Mouse (Mus musculus): Measurements from ENCODE around the gene Zfp362. TPM values are rescaled to one million over a fixed set of nuclear protein-coding genes. Genes with fewer than 3 reads are reported as not detected.

Gene Zfp362
- total RNA-seq, 2 experiments from 2014 or later, result 0.08 to 10.5 TPM

DNA sequence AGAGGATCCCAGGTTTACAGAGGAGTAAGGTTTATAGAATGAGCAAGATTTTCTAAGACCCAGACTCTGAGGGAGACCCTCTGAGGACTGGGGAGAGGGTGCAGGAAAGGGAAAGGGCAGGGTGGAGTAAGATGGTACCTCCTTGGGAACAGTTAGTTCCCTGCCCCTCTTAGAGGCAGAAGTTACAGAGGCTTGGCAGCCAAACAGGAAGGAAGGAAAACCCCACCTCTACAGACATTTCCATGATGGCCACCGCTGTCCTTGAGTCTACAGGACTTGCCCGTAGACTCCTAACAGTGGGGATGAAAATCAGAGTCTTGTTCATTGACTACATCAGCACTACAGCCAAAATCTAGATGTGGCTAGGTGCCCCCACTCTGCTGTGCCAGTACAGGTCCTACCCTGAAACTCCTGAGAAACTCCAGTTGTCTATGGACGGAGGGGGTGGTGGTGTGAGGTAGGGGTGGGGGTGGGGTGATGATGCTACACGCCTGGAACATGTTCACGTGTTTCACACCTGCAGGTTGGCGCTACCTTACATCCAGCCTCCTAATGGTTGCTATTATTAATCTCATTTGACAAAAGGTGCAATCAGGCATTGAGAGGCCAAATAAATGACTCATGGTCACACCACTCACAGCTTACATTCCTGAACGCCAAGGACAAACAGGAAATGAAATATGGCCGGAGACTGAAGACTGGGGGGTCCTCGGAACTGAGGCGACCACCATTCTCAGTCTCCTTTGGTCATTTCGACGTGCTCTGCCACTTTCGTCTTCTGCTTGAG is 36.1 kb downstream of the Zfp362 start:
- no peak for ATAC-seq (replicated peaks; ENCODE audit: low FRiP score, poor library complexity, severe bottlenecking)

DNA sequence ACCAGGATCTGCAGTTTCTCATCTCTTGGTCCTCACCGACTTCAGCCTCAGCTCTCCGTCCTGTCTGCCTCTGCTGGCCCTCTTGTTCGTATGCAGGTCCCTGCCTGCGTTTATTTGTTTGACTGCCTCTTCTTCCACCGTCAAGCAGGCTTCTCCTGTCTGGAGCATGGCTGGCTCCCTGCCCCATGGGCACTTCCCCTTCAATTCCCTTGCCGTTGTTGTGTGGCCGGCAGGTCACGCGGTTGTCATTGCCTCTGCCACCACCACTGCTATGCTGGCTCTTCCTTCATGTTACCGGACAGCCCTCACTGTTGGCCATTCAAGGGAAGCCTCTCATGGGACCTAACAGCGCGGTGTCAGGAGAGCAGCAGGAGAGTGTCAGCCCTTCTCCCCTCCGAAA is 37.7 kb downstream of the Zfp362 start:
- no peak for ATAC-seq (replicated peaks; ENCODE audit: low FRiP score, poor library complexity, severe bottlenecking)

DNA sequence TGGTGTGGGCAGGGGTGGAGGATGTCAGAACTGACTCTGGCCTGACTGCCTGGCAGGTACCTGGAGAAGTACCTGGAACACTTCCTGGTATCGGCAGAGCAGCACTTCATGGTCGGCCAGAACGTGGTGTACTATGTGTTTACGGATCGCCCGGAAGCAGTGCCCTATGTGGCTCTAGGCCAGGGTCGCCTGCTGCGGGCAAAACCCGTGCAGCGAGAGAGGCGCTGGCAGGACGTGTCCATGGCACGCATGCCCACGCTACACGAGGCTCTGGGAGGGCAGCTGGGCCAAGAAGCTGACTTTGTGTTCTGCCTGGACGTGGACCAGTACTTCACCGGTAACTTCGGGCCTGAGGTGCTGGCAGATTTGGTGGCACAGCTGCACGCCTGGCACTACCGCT is 38.9 kb downstream of the Zfp362 start:
- ATAC-seq (replicated peaks; ENCODE audit: low FRiP score, poor library complexity, severe bottlenecking), result no peak

DNA sequence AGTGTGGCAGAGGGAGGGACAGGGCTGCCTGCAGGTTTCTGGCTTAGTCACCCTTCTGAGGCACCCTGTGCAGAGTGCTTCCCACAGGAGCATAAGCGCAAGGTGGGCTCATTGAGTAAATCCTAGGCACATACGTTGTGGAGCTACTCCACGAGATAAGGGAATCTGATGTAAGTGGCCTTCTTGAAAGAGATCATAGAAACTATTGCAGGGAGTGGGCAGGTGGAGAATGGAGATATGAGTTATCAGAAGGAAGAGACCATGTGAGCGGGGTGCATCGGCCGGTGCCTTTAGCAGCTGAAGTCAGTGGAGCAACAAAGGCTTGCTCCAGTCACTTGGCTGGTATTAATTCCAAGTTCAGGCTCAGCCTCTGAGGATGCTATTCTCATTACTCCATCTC is 45.8 kb downstream of the Zfp362 start:
- no peak for ATAC-seq (replicated peaks; ENCODE audit: low FRiP score, poor library complexity, severe bottlenecking)

DNA sequence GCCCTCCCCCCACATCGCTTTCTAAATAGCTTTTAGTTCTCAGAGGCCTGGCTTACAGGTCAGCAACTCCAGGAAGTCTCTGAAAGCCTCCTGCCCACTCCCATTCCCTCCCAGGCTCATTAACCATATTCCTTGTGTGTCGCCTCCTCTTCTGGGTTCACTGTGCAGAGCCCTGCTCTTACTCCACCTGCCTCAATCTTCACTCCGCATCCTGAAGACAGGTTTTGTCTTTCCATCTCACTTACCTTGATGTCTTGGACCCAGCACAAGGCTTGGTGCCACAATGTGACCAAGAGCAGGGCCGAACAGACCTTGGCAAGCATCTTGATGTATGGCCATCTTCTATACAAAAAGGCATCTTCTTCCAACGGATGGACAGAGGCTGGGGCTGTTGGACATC is 46.6 kb downstream of the Zfp362 start:
- ATAC-seq (replicated peaks; ENCODE audit: low FRiP score, poor library complexity, severe bottlenecking), result no peak

DNA sequence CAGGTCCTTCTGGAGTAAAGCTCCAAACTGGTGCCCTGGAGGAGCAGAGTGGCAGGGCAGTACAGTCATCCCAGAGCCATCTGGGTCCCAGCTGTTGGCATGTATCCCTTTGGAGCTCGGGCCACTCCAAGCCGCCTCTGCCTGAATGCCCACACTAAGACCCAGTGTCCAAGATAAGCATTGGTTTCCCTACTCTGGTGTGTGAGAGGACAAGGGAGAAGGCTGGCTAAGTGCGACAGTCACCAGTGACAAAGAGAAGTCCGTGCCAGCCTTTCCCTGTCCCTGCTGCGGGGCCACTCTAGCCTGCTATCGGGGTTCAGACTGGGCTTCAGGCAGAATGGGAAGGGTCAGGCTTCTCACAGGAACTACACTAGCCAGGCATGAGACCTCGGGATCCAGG is 49.9 kb downstream of the Zfp362 start:
- ATAC-seq (replicated peaks; ENCODE audit: low FRiP score, poor library complexity, severe bottlenecking), result no peak

DNA sequence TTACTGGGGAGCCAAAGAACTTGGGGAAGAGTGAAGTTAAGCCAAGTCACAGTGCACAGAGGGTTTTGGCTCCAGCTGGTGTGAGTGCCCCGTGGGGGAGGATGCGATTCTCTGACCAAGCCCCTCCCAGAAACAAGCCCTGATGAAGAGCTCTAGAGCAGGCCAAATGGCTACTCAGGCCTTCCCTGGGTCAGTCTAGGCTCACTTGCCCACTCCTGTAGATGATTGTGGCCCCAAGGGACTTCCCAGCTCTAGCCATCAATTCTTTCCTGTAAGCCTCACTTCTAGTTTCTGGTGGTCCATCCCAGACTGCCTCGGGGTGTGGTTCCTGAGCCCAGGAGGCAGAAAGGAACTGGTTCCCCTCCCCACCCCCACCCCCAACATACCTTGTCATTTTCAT is 50.8 kb downstream of the Zfp362 start, which contains the start of gene A3galt2:
A3galt2 (plus strand) TSS at position 301 of the 400 bp plus-strand sequence.
- ATAC-seq (replicated peaks; ENCODE audit: low FRiP score, poor library complexity, severe bottlenecking), result no peak

DNA sequence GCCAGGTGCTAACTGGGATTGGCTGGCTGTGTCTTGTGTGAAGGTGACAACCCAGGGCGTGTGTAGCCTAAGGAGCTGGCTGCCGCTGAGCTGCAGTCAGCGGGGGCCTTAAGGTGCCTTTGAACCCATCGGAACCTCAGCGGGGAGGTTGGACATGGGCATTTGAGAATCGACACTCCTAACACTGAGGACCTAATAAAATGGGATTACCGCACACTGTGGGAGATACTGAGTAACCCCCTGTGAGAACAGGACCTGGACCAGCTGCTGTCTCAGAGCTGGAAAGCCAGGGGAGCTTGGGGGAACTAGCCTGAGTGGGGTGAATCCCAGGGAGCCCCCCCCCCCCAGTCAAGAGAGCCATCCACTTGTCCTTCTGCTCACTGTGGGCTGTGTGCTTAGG is 52.3 kb downstream of the Zfp362 start:
- no peak for ATAC-seq (replicated peaks; ENCODE audit: low FRiP score, poor library complexity, severe bottlenecking)

DNA sequence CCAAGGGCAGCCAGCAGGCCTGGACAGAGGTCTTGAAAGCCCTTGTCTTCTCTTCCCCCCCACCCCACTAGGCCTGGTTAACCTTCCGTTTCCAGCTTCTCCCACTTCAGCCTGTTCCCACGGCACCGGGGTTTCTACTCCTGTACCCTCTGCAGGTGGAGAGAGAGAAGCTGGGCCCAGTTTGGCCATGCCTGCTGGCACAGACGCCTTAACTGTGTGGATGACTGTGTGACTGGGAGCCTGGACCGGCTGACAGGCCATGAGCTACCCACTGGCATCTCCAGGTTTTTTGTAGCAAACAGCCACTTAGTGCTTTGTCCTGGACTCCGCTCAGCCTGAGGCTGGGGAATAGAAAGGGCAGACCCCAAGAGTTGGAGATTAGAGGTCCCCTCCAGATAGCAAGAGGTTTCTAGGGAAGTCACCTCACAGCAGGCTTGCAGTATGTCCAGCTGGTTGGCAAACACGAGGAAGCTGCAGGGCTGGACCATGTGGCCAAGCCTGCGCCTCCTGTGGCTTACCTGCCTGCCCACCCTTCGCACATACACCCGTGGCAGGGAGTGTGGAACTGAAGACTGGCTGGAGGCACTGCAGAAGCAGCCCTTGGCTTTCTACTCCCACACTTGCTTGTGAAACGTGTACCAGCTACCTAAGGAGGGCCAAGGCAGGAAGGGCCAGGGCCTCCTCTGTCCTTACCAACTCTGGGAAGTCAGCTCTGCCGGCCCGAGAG is 53.7 kb downstream of the Zfp362 start:
- ATAC-seq (replicated peaks; ENCODE audit: low FRiP score, poor library complexity, severe bottlenecking), result no peak

DNA sequence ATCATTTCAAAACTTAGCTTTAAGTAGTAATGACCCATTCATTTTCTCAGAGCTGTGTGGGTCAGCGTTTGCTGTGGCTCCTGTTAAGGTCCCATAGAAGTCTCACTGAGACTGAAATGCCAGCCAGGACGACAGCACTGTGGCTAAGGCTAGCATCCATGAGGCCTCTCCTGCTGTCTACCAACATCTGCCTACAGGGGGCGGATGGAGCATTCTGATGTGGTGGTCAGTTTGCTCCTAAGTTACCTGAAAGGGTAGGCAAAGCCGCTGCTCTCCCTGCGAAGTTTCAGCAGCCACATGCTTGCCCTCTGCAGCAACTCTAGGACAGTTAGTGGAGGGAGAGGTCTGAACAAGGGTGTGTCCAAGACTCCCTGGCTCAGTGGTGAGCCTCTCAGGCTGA is 54.8 kb downstream of the Zfp362 start:
- ATAC-seq (replicated peaks; ENCODE audit: low FRiP score, poor library complexity, severe bottlenecking), result no peak

DNA sequence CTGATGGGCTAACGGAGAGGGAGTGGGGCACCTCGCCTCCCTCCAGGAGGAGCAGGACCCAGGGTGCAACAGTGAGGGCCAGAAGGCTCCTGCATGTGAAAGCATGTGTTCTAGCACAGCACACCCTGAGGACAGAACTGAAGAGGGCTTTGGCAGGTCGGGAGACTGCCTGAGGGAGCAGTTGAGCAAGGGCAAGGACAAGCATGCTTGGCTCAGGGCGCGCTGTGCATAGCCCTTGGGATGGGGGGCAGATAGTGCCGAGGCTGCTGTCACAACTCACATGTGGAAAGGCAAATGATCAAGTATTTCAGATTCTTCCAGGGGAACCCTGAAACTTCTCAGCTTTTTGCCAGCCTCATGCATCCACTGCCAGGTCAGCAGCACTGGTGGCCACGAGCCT is 57.5 kb downstream of the Zfp362 start:
- no peak for ATAC-seq (replicated peaks; ENCODE audit: low FRiP score, poor library complexity, severe bottlenecking)

DNA sequence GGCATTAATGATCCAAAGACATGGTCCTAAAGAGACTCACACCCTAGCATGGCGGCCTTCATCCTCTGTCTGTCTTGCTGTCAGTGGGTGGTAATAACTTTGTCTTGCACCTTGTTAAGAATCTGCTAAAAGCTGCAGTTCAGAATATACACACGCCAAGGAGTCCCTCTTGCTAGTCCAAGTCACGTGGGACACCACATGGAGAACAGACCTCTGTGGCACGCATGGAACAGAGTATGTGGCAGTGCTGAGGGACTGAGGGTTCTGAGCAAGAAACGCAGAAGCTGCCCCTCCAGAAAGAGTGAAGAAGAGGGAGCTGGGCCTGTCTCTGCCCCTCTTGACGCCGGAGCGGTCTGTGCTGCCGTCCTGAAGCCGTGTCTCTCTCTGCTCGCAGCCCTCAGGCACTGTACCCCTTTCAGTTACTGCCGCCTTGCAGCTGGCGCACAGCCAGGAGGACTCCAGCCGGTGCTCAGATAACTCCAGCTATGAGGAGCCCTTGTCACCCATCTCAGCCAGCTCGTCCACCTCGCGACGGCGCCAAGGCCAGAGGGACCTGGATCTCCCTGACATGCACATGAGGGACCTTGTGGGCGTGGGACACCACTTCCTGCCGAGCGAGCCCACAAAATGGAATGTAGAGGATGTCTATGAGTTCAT is 58.1 kb downstream of the Zfp362 start:
- peak; percentile 63; the same call in 1 of the 2 replicates for ATAC-seq (replicated peaks; ENCODE audit: low FRiP score, poor library complexity, severe bottlenecking)

DNA sequence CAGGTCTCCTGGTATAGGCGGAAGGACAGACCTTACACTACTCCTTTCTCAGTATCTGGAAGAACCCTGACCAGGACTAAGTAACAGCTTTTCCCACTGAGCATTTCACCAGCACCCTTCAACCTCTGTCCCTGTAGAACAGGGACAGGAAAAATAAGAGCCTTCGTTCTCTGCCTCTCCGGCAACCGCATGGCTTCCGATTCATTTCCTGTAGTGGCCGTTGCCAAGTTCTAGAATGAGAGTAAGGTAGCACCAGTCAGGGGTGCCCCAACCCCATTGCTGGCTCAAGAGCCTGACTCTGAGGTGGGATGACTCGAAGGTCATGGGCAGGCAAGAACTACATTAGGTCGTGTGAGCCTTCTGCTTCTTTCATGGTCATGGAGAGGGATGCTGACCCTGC is 60.7 kb downstream of the Zfp362 start:
- ATAC-seq (replicated peaks; ENCODE audit: low FRiP score, poor library complexity, severe bottlenecking), result no peak

DNA sequence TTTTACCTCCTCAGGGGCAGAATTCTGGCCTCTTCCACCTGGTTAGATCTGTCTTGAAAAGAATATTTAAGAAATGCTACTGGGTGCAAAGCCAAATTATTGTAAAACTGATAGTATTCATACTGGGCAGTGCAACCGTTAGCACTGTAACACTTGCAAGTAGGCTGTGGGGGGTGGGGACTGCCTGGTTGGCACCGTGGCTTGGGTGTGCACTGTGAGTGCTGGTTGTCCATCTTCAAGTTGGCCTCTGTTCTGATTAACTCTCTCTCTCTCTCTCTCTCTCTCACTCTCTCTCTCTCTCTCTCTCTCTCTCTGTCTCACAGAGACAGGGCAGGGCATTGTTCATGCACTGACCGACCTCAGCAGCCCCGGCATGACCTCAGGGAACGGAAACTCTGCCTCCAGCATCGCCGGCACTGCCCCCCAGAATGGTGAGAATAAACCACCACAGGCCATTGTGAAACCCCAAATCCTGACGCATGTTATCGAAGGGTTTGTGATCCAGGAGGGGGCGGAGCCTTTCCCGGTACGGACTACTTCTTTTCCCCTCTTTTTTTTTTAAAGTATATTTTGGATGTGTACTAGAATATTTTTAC is 62.7 kb downstream of the Zfp362 start:
- ATAC-seq (replicated peaks; ENCODE audit: low FRiP score, poor library complexity, severe bottlenecking), result no peak

DNA sequence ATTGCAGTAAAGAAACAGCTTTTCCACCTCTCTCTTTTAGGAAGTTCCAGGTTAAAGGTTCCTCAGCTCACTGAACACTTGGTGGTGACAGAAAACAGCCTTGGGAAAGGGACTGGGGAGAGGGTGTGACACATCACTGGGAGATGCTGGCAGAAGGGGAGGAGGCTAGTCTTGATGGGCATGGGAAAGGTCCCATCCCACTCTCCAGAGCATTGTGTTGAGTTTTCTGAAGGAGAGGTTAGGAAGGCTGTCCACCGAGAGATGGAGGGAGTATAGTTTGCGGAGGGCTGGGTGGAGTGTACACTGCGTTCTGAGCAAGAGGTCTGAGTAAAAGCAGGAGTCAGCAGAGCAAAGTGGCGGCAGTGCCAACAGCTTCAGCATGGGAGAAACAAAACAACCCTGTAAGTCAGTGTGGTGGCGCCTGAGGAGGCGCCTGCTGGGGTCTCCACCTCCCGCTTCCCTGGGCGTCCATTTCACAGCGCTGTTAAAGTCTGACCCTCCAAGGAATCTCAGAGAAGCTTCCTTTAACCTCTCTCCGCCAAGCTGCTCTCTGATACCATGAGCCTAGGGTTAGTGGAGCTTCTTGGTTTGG is 63.4 kb downstream of the Zfp362 start:
- no peak for ATAC-seq (replicated peaks; ENCODE audit: low FRiP score, poor library complexity, severe bottlenecking)

DNA sequence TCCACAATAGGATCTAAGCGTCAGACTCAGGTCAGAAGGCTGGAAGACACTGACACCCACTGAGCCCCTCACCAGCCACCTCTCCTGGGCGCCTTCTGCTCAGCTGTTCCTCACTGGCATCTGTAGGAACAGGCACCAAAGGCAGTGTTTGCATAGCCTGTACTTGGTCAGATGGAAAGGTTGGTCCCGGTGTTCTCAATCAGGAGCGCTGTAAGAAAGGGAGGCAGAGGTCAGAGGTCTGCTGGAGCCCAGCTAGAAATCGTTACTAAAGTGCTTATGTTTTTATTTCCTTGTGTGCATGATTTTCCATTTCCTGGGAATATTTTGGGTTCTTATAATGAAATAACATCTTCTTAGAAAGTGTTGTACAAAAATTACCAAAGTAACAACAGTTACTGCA is 63.9 kb downstream of the Zfp362 start:
- no peak for ATAC-seq (replicated peaks; ENCODE audit: low FRiP score, poor library complexity, severe bottlenecking)

DNA sequence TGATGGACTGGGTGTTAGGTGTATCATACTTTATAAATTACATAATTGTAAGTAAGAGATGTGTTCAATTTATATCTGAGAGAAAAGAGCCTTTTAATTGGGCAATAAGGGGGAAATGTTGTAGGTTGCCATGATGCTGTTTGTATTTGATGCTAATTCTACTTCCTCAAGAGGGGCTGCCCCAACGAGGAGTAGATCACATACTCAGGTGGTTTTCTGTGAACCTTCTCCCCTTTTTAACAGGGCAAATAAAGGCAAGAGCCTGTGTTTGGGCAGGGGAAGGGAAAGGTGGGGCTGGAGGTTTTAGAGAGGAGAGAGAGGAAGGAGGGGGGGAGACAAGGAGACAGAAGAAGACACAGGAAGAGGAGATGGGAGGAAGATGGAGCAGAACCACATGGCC is 65.0 kb downstream of the Zfp362 start:
- no peak for ATAC-seq (replicated peaks; ENCODE audit: low FRiP score, poor library complexity, severe bottlenecking)

DNA sequence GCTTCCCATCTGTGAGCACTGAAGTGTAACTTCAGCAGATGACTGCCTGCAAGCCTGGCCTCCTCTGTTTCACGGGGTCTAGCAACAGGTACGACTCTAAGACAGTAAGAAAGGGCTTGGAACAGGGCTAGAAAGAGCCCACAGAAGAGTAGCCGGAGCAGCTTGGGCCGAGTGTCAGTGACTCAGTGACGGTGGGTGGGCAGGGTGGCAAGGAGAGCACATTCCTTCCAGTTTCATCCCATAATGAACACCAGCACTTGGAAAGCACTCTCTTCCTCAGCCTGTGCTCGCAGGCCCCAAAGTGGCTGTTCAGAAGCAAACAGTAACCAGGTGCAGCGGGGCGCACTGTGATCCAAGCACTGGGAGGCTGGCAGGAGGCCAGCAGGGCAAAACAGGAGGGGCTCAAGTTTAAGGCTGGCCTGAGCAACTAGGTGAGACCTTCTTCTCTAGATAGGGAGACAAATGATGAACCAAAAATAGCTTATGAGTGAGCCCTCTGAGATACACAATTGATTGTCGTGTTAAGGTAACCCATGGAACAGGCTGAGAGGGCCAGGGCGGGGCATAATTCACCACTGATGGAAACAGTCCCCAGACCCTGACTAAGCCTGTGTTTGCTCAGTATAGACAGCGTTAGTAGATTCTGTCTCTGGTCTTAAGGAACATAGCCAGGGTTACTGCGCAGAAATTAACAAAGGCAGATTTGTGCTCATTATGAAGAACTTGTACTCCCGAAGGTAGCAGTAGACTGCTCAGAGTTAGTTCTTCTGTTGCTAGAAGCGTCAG is 67.8 kb downstream of the Zfp362 start:
- ATAC-seq (replicated peaks; ENCODE audit: low FRiP score, poor library complexity, severe bottlenecking), result no peak

DNA sequence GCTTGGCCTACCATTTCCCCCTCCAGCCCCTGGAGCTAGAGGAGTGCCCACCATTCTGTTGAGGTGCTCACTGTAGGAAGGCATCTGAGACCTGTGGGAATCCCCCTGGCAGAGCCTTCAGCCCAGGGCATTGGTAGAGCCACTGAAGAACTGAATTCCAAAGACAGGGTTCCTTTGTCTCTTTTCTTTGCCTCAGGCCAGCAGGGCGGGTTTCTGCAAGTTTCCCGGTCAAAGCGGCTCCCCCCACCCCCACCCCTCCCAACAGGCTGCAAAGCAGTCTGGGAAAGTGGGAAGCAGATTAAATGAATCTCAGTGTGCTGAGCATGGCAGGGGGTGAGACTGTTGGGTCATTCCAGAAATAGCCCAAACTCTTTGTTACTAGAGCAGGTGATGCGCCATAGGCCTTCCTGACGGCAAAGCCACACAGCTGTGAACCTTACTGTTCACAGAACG is 68.7 kb downstream of the Zfp362 start:
- no peak for ATAC-seq (replicated peaks; ENCODE audit: low FRiP score, poor library complexity, severe bottlenecking)
